Mouse (Mus musculus) myocyte (in vitro differentiated cells): ENCODE data around the gene Slc13a3.
"Not testable (repeated sequence)": the region's sequence is repeated elsewhere in the genome, so short reads cannot be mapped to it uniquely, and the experiment has no call there.

Experiments used
- CEBPB ChIP-seq: IDR thresholded peaks from 2 replicates; pipeline ENCODE4 v1.6.1; 2011; ENCODE audit warnings: mild to moderate bottlenecking, moderate library complexity; ENCODE audit not compliant: poor library complexity, insufficient read depth, severe bottlenecking
- E2F4 ChIP-seq: IDR thresholded peaks from one replicate; pipeline ENCODE4 v1.6.1; 2011; ENCODE audit warnings: mild to moderate bottlenecking, control low read depth, moderate library complexity; ENCODE audit not compliant: insufficient read depth
- MAX ChIP-seq: IDR thresholded peaks from one replicate; pipeline ENCODE4 v1.6.1; 2011; ENCODE audit warnings: low read depth, mild to moderate bottlenecking, control low read depth
- MYOD1 ChIP-seq, 3 experiments: IDR thresholded peaks; one replicate each; pipeline ENCODE4 v1.6.1; 2011; ENCODE audit warnings: control low read depth in 2 of 3, low read depth in 2 of 3, mild to moderate bottlenecking in 2 of 3, moderate library complexity in 1 of 3; ENCODE audit not compliant: insufficient read length in 2 of 3, control insufficient read depth in 1 of 3
- POLR2A ChIP-seq: IDR thresholded peaks from one replicate; pipeline ENCODE4 v1.6.1; 2011; ENCODE audit warnings: low read depth, mild to moderate bottlenecking, control low read depth, moderate library complexity; ENCODE audit not compliant: insufficient read length
- POLR2AphosphoS2 ChIP-seq: IDR thresholded peaks from one replicate; pipeline ENCODE4 v1.6.1; 2011; ENCODE audit warnings: low read depth, control low read depth; ENCODE audit not compliant: insufficient read length

- not testable (repeated sequence) for TF ChIP-seq MAX; MYOD1 (IDR thresholded peaks at IDR 0.05; ENCODE audit: control insufficient read depth in 1 of 3, insufficient read length in 2 of 3, low read depth in 2 of 3); POLR2AphosphoS2; POLR2A; E2F4; CEBPB
Observed at GRCm38 (mm10) chr2:165510914-165511458, 38.0 kb upstream of the Slc13a3 start.
